ENCODE assay signal across 21 mouse cellular contexts in the genomic region with DNA sequence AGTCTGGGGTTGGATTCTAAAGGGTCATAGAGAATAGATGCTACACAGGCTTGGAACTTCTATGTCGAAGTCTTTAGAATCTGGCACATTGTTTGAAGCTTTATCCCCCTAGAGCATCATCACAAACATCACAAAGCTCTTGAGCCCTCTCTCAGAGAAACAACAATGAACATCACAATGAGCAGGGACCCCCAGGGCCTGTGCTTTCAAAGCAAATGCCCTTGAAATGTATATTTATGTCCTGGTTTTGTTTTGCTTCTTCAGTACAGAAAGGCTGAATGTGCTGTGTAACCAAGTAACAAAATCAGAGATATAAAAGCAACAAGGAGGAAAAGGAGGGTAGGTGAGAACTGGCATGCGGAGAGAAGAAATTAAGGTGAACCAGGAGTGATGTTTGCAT.
"Had no signal": no experiment of that assay in that cellular context is flagged by ENCODE, and none has a peak within 500 bp of the region (broad histone marks: within the 10 kb centered on the region; RNA-seq: fewer than 3 reads in every experiment).

No protein-coding gene starts in this region.

- H3K27me3 ChIP-seq: kidney, embryonic 15.5 days; liver, embryonic 13.5 days; midbrain, embryonic 12.5 days; midbrain, embryonic 15.5 days; neural tube, embryonic 13.5 days; stomach, embryonic 15.5 days had no signal

- H3K36me3 ChIP-seq: kidney, embryonic 15.5 days; liver, embryonic 13.5 days; midbrain, embryonic 12.5 days; midbrain, embryonic 15.5 days; neural tube, embryonic 13.5 days; stomach, embryonic 15.5 days had no signal

- DNase-seq: kidney, adult 11 months; kidney, adult 8-10 months; kidney, postnatal 10 days; kidney, postnatal 36 days; layer of hippocampus, postnatal 36 days; liver, embryonic 13.5 days; lung, adult 2 months; lung, postnatal 14 days; lung, postnatal 4 days; right cerebral cortex, postnatal 25 days; spleen, adult 18-20 months; thymus, adult 2 months; thymus, postnatal 14 days; thymus, postnatal 4 days had no signal

- H3K9me3 ChIP-seq: kidney, embryonic 15.5 days; liver, embryonic 13.5 days; midbrain, embryonic 12.5 days; midbrain, embryonic 15.5 days; neural tube, embryonic 13.5 days; stomach, embryonic 15.5 days had no signal

- H3K27ac ChIP-seq: kidney, embryonic 15.5 days; left cerebral cortex, adult 2 months; liver, embryonic 13.5 days; midbrain, embryonic 12.5 days; midbrain, embryonic 15.5 days; neural tube, embryonic 13.5 days; stomach, embryonic 15.5 days had no signal

- ATAC-seq: midbrain, embryonic 15.5 days had no signal

- H3K4me3 ChIP-seq: kidney, embryonic 15.5 days; left cerebral cortex, adult 2 months; liver, embryonic 13.5 days; midbrain, embryonic 12.5 days; midbrain, embryonic 15.5 days; myocyte; neural tube, embryonic 13.5 days; stomach, embryonic 15.5 days had no signal

- H3K4me1 ChIP-seq: kidney, embryonic 15.5 days; liver, embryonic 13.5 days; midbrain, embryonic 15.5 days; stomach, embryonic 15.5 days had no signal

- H3K4me2 ChIP-seq: kidney, embryonic 15.5 days; liver, embryonic 13.5 days; midbrain, embryonic 12.5 days; midbrain, embryonic 15.5 days; neural tube, embryonic 13.5 days; stomach, embryonic 15.5 days had no signal

- H3K9ac ChIP-seq: kidney, embryonic 15.5 days; liver, embryonic 13.5 days; midbrain, embryonic 12.5 days; midbrain, embryonic 15.5 days; neural tube, embryonic 13.5 days; stomach, embryonic 15.5 days had no signal
